Mouse (Mus musculus): Measurements from ENCODE around the gene Cdhr5. TPM values are rescaled to one million over a fixed set of nuclear protein-coding genes. Genes with fewer than 3 reads are reported as not detected.

The Cdhr5 gene
- polyA plus RNA-seq, 1 experiment from 2014 or later = not detected

DNA sequence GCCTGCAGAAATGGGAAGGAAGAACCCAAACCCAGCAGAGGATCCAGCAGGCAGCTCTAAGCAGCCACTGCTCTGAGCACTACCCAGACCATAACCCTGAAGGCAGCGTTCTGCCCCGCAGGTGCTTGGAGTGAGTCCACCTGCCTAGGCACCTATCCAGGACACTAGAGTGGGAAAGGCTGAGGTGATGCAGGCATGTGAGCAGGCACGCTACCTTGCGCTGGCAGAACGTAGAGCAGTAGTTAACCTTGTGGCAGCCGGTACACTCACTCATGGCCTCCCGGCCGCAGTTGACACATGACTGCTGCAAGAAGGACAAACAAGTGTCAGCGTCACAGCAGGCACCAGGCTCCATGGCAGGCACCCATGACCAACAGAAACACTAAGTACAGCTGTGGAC, 24.8 kb upstream of the Cdhr5 start:
- Histone ChIP-seq H3K9me3 (ENCODE audit: control insufficient read depth, low read length) (no peaks in the 10 kb centered on the region), H3K4me3 (ENCODE audit: low read depth, low read length) (no peak overlapping the region), H3K27me3 (ENCODE audit: control insufficient read depth, insufficient read depth, low read length) (no peaks in the 10 kb centered on the region), H3K36me3 (ENCODE audit: control insufficient read depth, insufficient read depth, low read length) (peaks cover 19% of the 10 kb centered on the region), H3K9ac (ENCODE audit: low read length) (no peak overlapping the region), H3K4me1 (ENCODE audit: control insufficient read depth, insufficient read depth, low read length) (no peaks in the 10 kb centered on the region), H3K27ac (ENCODE audit: low read depth, low read length) (no peak overlapping the region), H3K4me2 (no peak overlapping the region)
- ATAC-seq (ENCODE audit: low FRiP score) (no peak), DNase-seq (ENCODE audit: low spot score, missing footprints) (no peak)
- 97% methylated on average over 9 of the region's 9 CpGs for WGBS

DNA sequence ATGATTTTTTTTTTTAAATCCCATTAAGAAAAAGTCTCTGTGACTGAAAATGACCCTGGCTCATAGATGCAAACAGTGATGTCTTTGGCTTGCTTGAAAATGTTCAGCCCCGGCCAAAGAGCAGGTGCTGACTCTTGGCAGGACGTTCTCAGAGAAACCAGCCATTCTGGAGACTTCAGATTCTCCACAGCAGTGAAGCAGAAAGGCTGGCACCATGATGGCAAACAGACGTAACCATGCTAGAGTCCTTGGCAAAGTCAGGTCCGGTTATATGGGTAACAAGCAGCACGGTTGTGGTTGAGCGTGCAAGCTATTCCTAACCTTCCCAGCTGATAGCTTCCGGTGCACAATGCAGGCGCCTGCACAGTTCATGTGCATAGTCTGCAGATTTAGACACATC, 22.6 kb upstream of the Cdhr5 start:
- H3K9me3 ChIP-seq (ENCODE audit: control insufficient read depth, low read length) = no peaks in the 10 kb centered on the region
- DNase-seq (ENCODE audit: low spot score, missing footprints) (no peak), ATAC-seq (ENCODE audit: low FRiP score) (no peak)
- 95% methylated on average over 8 of the region's 8 CpGs for WGBS
- no peak overlapping the region for H3K4me3 ChIP-seq (ENCODE audit: low read depth, low read length)
- H3K36me3 ChIP-seq (ENCODE audit: control insufficient read depth, insufficient read depth, low read length) = peaks cover 6% of the 10 kb centered on the region
- H3K27me3 ChIP-seq (ENCODE audit: control insufficient read depth, insufficient read depth, low read length) = peaks cover 20% of the 10 kb centered on the region
- no peak overlapping the region for H3K9ac ChIP-seq (ENCODE audit: low read length)
- H3K27ac ChIP-seq (ENCODE audit: low read depth, low read length) = no peak overlapping the region
- H3K4me2 ChIP-seq = no peak overlapping the region
- 0 out of 2 replicates have a peak, but pooled peaks cover under 1% of the 10 kb centered on the region for H3K4me1 ChIP-seq (ENCODE audit: control insufficient read depth, insufficient read depth, low read length)

DNA sequence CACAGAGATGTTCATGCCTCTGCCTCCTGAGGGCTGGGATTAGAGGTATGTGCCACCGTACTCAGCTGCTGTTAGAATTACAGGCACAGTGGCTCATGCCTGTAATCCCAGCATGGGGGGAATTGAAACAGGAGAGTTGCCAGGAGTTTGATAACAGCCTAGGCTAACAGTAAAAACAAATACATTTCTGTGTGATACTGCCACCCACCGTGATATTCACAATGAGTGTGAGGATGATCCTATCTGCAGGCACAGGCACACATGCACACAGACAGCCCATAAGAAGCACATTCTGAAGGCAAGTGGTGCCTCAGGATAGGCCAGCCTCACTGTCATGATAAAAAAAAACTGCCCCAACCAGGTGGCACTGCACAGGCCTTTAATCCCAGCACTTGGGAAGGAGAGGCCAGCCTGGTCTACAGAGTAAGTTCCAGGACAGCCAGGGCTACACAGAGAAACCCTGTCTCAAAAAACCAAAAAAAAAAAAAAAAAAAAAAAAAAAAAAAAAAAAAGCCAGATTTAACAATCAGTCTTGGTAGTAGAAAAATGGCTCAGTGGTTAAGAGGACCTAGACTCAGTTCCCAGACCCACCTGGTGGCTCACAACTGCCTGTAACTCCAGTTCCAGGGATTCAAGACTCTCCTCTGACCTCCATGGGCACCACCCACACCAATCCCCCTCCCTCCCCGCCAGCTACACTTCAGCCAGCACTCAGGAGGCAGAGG, 21.5 kb upstream of the Cdhr5 start:
- no peak for ATAC-seq (ENCODE audit: low FRiP score)
- WGBS = 85% methylated on average over 3 of the region's 3 CpGs
- Histone ChIP-seq H3K4me3 (ENCODE audit: low read depth, low read length) (no peak overlapping the region), H3K27me3 (ENCODE audit: control insufficient read depth, insufficient read depth, low read length) (peaks cover 31% of the 10 kb centered on the region), H3K27ac (ENCODE audit: low read depth, low read length) (no peak overlapping the region), H3K4me2 (no peak overlapping the region), H3K9me3 (ENCODE audit: control insufficient read depth, low read length) (no peaks in the 10 kb centered on the region), H3K4me1 (ENCODE audit: control insufficient read depth, insufficient read depth, low read length) (peaks cover 12% of the 10 kb centered on the region; the same call in 1 of the 2 replicates), H3K9ac (ENCODE audit: low read length) (no peak overlapping the region), H3K36me3 (ENCODE audit: control insufficient read depth, insufficient read depth, low read length) (peaks cover 6% of the 10 kb centered on the region)
- DNase-seq (ENCODE audit: low spot score, missing footprints) = no peak

GRCm38 (mm10) chr7:141294479-141294878, 17.9 kb upstream of the Cdhr5 start:
- WGBS = 3% methylated on average over 22 of the region's 22 CpGs
- Histone ChIP-seq H3K4me1 (ENCODE audit: control insufficient read depth, insufficient read depth, low read length) (peaks cover 21% of the 10 kb centered on the region), H3K4me2 (peak overlapping the region; percentile 64), H3K36me3 (ENCODE audit: control insufficient read depth, insufficient read depth, low read length) (peaks cover 4% of the 10 kb centered on the region), H3K27ac (ENCODE audit: low read depth, low read length) (no peak overlapping the region), H3K9ac (ENCODE audit: low read length) (no peak overlapping the region), H3K9me3 (ENCODE audit: control insufficient read depth, low read length) (no peaks in the 10 kb centered on the region), H3K27me3 (ENCODE audit: control insufficient read depth, insufficient read depth, low read length) (peaks cover 57% of the 10 kb centered on the region), H3K4me3 (ENCODE audit: low read depth, low read length) (peak overlapping the region; percentile 27)
- ATAC-seq (ENCODE audit: low FRiP score) = no peak; the same call in 1 of the 2 replicates
- peak; percentile 88 for DNase-seq (ENCODE audit: low spot score, missing footprints)

- Histone ChIP-seq H3K4me2 (peak overlapping the region; percentile 64), H3K4me1 (ENCODE audit: control insufficient read depth, insufficient read depth, low read length) (peaks cover 21% of the 10 kb centered on the region), H3K27ac (ENCODE audit: low read depth, low read length) (no peak overlapping the region), H3K9ac (ENCODE audit: low read length) (peak overlapping the region; percentile 48), H3K4me3 (ENCODE audit: low read depth, low read length) (peak overlapping the region; percentile 27), H3K27me3 (ENCODE audit: control insufficient read depth, insufficient read depth, low read length) (peaks cover 57% of the 10 kb centered on the region), H3K36me3 (ENCODE audit: control insufficient read depth, insufficient read depth, low read length) (peaks cover 4% of the 10 kb centered on the region), H3K9me3 (ENCODE audit: control insufficient read depth, low read length) (no peaks in the 10 kb centered on the region)
- WGBS = 1% methylated on average over 53 of the region's 53 CpGs
- ATAC-seq (ENCODE audit: low FRiP score) = peak; percentile 33; the same call in 1 of the 2 replicates
- peak; percentile 96 for DNase-seq (ENCODE audit: low spot score, missing footprints)
Measured at GRCm38 (mm10) chr7:141293852-141294471, 17.4 kb upstream of the Cdhr5 start.

- peaks cover 4% of the 10 kb centered on the region for H3K36me3 ChIP-seq (ENCODE audit: control insufficient read depth, insufficient read depth, low read length)
- peak; percentile 90 for DNase-seq (ENCODE audit: low spot score, missing footprints)
- H3K9me3 ChIP-seq (ENCODE audit: control insufficient read depth, low read length) = no peaks in the 10 kb centered on the region
- peak overlapping the region; percentile 43 for H3K4me3 ChIP-seq (ENCODE audit: low read depth, low read length)
- peak overlapping the region; percentile 88 for H3K4me2 ChIP-seq
- no peak overlapping the region for H3K27ac ChIP-seq (ENCODE audit: low read depth, low read length)
- WGBS = 23% methylated on average over 15 of the region's 15 CpGs
- H3K4me1 ChIP-seq (ENCODE audit: control insufficient read depth, insufficient read depth, low read length) = peaks cover 21% of the 10 kb centered on the region
- peaks cover 57% of the 10 kb centered on the region for H3K27me3 ChIP-seq (ENCODE audit: control insufficient read depth, insufficient read depth, low read length)
- H3K9ac ChIP-seq (ENCODE audit: low read length) = no peak overlapping the region; the same call in 1 of the 2 replicates
- ATAC-seq (ENCODE audit: low FRiP score) = 0 out of 2 replicates have a peak, but pooled peaks have one; percentile 6
Measured at GRCm38 (mm10) chr7:141292583-141293388, 16.2 kb upstream of the Cdhr5 start.

DNA sequence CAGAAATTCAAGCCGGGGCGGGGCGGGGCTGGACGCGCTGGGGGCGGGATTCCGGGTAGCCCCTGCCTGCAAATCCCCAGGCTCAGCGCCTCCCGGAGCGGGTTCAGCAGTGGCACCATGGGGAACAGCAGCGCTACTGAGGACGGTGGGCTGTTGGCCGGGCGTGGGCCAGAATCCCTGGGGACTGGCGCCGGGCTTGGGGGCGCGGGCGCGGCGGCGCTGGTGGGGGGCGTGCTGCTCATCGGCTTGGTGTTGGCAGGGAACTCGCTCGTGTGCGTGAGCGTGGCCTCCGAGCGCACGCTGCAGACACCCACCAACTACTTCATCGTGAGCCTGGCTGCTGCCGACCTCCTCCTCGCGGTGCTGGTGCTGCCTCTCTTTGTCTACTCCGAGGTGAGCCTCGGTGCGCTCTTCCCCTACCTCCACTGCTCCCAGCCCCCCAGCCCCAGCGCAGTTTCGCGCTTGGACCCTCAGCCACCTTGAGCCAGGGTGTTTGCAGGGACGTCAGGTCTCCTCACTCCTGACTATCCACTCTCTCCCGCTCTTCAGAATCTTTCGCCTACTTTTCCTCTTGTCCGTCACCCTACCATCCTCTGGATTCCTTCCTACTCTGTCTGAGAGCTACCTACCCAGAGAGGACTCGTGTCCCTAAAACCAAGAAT, 15.5 kb upstream of the Cdhr5 start, which contains the start of gene Drd4:
TSS of gene Drd4 (plus strand) at position 86 of the 662 bp plus-strand sequence.
- peak; percentile 60 for ATAC-seq (ENCODE audit: low FRiP score)
- H3K27me3 ChIP-seq (ENCODE audit: control insufficient read depth, insufficient read depth, low read length) = peaks cover 57% of the 10 kb centered on the region
- peaks cover under 1% of the 10 kb centered on the region; the same call in 1 of the 2 replicates for H3K36me3 ChIP-seq (ENCODE audit: control insufficient read depth, insufficient read depth, low read length)
- DNase-seq (ENCODE audit: low spot score, missing footprints) = peak; percentile 95
- WGBS = under 1% methylated on average over 45 of the region's 46 CpGs
- H3K27ac ChIP-seq (ENCODE audit: low read depth, low read length) = no peak within 1 kb of the TSS
- peak within 1 kb of the TSS; percentile 43 for H3K4me3 ChIP-seq (ENCODE audit: low read depth, low read length)
- H3K4me2 ChIP-seq = peak within 1 kb of the TSS; percentile 88
- H3K9me3 ChIP-seq (ENCODE audit: control insufficient read depth, low read length) = no peaks in the 10 kb centered on the region
- peak within 1 kb of the TSS; percentile 65 for H3K9ac ChIP-seq (ENCODE audit: low read length)
- H3K4me1 ChIP-seq (ENCODE audit: control insufficient read depth, insufficient read depth, low read length) = peaks cover 21% of the 10 kb centered on the region

DNA sequence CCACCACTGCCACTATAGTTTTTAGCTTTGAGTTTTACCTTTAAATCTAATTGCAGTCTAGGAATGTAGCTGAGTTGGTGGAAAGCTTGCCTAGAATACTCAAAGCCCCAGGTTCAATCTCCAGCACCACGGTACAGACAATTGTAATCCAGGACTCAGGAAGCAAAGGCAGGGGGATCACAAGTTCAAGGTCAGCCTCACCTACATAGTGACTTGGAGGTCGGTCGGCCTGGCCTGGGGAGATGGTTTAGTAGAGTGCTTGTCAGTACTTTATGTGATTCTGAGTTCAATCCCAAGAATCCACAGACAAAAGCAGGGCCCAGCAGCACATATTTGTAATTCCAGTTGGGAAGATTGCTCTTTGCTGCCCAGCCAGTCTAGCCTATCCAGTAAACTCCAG, 11.5 kb upstream of the Cdhr5 start:
- WGBS = 87% methylated on average over 3 of the region's 3 CpGs
- Histone ChIP-seq H3K36me3 (ENCODE audit: control insufficient read depth, insufficient read depth, low read length) (no peaks in the 10 kb centered on the region), H3K4me2 (no peak overlapping the region), H3K27me3 (ENCODE audit: control insufficient read depth, insufficient read depth, low read length) (peaks cover 26% of the 10 kb centered on the region), H3K9ac (ENCODE audit: low read length) (no peak overlapping the region), H3K4me1 (ENCODE audit: control insufficient read depth, insufficient read depth, low read length) (peaks cover 9% of the 10 kb centered on the region), H3K4me3 (ENCODE audit: low read depth, low read length) (no peak overlapping the region), H3K27ac (ENCODE audit: low read depth, low read length) (no peak overlapping the region), H3K9me3 (ENCODE audit: control insufficient read depth, low read length) (no peaks in the 10 kb centered on the region)
- ATAC-seq (ENCODE audit: low FRiP score) (no peak), DNase-seq (ENCODE audit: low spot score, missing footprints) (no peak)

Data from midbrain, embryonic 11.5 days (tissue).